Mouse (Mus musculus): Measurements from ENCODE around the gene Ccdc134.
"Not testable (repeated sequence)": the region's sequence is repeated elsewhere in the genome, so short reads cannot be mapped to it uniquely, and the experiment has no call there.

Ccdc134 gene

DNA sequence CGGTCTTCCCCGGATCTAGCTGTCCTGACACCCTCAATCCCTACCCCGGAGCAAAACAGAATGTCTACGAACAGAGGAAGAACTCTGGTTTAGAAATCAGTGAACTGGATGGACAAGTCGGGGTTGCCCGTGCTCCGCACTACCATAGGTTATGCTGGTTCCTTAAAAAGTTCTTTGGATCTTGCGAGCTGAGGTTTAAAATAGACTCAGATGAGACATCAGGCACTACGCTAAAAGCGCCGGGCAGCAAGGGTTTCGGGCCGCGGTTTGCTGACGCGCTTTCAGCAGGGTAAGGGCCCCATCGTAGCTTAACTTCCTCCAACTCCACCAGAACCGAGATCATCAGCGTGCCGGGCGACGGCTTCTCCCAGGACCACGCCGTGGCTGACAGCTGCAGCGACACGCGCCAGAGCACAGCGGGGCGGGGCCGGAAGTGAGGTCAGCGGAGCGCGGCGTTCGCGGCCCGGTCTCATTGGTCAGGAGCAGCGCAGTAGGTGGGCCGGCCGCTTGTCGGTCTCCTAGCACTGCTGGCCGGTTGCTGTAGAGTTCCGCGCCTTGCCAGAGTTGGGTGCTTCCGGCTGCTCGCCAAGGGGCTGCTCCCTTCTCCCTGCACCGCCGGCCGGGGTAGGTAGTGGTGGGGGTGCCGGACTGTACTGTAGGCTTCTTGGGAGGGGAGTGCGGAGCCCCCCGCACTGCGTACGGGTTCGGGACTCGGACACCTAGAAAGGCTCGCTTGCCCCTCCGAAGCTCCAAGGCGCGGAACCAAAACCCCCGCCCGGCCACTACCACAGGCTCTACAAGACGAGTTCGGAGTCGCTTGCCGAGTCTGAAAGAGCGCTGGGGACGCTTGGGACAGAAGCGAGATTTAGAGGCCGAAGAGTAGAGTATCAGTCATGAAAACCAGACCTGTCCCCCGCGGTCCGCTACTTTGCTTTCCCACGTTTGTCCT lies at the start of gene Ccdc134:
Gene Ccdc134, plus strand, starts transcription at position 497 of the 949 bp plus-strand sequence.
- peak; percentile 92 to 96 for DNase-seq (ENCODE audit: low spot score in 2 of 2)

DNA sequence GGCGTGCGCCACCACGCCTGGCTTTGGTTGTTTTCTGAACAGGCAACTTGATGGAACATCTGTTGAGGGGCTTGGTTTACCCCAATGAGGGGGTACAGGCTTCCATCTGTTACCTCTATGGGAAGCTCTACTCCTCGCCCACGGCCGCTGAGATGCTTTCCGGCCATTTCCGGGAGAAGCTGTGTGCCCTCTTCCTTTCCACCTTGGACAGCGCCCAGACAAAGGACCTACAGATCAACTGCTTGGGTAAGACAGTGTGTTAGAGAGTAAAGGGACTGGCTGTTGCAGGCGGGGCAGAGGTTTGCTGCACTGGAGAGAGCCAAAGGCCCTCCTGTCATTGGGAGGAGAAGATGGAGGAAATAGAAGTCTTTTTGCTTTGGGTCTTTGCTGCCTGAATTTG lies 47.8 kb upstream of the Ccdc134 start:
- DNase-seq (ENCODE audit: low spot score in 2 of 2): no peak

DNA sequence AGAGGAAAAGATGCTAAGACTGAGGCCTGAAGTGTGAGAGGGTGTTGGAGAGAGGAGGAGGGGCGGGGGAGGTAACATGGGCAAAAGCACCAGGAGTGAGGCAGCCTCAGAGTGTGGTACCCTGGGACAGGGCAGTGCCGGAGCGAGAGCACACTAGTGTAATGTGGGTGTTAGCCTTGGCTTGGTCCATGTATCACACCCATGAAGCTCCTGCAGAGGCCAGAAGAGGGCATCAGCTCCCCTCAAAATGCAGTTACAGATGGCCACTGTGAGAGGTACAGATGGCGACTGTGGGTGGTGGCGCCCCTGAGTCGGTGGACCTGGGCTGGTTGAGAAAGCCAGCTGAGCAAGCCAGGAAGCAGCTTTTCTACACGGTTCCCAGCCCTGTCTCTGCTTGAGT lies 46.6 kb upstream of the Ccdc134 start:
- peak; percentile 29 to 51 for DNase-seq (ENCODE audit: low spot score in 2 of 2)

DNA sequence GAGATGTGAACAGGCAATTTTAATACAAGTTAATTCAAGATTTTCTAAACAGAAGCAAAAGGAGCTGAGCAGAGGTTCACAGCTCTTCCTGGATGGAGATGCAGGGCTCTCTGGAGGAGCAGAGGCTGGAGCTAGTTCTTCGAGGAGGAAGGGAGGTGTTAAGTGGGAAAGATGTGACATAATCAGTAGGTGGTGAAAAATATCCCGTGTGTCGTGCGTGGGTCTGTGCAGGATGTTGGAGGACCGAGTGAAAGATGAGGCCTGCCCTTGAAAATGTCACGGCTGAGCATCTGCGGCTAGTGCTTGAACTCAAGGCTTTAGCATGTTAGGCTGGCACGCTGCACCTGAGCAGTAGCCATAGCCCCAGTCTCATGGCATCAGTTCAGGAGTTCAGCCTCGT lies 42.1 kb upstream of the Ccdc134 start:
- no peak for DNase-seq (ENCODE audit: low spot score in 2 of 2)

DNA sequence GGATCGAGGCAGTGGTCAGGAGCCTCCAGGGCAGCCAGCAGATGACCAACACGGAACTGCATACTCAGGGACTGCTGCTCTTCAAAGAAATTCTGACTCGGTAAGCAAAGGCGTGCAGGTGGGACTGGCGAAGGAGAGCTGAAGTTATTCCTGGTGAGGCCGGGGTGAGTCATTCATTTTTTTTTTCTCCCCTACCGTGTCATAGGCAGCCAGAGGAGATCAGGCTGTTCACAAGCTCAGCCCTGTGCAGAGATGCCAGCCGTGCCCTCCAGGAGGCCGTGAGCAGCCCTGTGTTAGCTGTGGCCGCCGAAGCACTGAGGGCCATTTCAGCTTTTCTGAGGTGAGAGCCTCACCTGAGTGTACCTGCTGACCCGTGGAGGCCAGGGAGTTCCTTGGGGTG lies 41.6 kb upstream of the Ccdc134 start:
- no peak for DNase-seq (ENCODE audit: low spot score in 2 of 2)

DNA sequence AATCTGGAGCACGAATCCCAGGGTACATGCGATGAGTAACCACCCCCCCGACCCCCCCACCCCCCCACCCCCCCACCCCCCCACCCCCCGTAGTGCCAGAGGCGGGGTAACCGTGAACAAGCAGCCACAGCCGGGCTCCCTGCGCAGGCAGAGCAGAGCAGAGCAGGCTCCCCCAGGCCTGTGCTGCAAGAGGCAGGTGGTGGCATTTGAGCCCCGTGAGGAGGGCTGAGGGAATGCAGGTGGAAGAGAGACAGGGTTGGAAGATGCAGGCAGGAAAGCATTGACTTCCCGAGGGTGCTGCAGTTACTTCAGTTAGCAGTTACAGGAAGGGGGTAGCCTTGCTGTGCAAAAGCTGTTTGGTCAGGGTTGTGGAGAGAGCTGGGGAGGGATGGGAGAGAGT lies 40.5 kb upstream of the Ccdc134 start:
- DNase-seq (ENCODE audit: low spot score in 2 of 2): no peak

DNA sequence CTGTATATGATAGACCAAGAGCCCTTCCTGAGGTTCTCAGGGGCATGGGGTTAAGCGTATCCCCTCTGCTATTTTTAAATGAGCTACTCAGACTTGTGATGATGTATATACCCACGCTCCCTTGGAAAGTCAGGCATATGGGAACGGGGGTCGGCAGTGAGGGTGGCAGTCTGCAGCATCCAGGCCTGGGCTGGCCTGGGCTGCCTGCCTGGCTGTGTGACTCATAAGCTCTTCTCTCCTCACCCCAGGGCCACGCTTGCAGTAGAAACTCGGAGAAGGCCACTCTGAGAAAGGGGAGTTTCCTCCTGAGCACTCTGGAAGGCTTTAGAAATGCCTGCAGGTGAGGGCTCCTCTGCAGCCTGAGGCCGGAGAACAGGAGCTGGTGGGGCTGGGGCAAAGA lies 36.7 kb upstream of the Ccdc134 start:
- DNase-seq (ENCODE audit: low spot score in 2 of 2): no peak

DNA sequence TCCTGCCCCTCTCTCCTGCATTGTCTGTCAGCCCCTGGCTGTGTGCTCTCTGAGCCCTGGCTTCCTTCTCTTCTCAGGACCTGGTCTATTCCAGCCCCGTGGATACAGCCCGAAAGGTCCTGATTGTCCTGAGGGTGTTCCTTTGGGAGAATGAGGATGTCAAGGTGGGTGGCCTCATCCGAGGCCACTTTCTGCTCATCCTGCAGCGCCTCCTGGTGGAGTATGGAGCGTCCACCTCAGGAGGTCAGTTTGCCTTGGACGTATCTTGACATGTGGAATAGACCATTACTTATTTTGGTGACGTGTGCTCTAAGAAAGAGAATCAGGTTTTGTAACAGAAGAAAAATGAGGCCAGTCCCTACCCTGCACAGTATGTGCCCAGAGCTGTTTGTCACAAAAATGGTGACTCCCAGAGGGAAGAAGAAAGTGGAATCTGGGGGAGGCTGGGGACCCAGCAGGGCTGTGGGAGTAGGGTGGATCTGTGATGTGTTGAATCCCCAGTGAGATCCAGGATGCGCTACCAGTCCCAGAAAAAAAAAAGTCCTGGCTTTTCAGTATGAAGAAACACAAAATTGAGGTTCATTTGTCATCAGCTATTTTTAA lies 20.7 kb upstream of the Ccdc134 start:
- peak in 1 of 2 experiments; percentile 31 for DNase-seq (ENCODE audit: low spot score in 2 of 2)

DNA sequence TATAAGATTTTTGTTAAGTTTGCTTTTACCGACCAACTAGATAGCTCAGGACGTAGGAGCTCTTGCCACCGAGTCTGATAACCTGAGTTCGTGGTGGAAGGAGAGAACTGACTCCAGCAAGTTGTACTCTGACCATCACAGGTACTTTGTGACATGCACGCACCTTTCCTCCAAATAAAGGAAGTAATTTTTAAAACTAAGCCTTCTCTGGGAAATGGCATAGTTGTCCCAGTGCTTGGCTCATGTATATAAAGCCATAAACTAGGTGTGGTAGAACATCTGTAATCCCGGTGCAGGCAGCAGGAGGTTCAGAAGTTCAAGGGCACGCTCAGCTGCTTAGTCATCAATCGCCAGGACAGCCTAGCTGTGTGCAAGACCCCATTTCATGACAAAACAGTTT lies 7.2 kb upstream of the Ccdc134 start:
- DNase-seq (ENCODE audit: low spot score in 2 of 2): no peak

DNA sequence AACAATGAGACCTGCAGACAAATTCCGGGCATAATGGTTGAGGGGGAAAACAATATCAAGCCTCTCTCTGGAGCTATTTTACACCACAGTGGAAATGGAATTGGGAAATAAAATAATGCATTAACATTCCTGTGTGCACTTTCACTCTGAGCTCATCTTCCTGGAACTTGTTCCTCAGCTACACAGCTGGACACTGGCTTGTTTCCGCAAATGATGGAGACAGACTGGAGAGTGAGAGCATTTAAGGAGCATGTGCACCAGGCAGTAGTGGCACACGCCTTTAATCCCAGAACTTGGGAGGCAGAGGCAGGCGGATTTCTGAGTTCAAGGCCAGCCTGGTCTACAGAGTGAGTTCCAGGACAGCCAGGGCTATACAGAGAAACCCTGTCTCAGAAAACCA lies 1.0 kb upstream of the Ccdc134 start:
- not testable (repeated sequence) for DNase-seq (ENCODE audit: low spot score in 2 of 2)

DNA sequence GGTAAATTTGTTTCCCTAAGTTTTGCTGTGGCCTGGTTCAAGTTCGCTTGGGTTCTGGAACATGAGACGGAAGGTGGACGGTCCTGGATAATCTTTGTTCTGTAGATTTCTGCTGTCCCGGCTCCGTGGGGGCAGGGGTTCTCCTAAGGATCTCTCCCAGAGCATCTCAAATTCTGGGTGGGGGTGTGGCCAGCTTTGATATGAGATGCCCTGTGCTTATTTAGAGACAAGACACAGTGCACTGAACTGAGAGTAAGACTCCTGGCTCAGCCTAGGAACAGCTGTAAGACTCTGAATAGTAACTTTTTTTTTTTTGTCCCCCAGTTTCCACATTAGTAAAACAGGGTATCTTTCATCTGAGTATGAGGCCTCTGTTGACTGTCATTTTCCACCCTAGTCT lies 676 bp downstream of the Ccdc134 start:
- DNase-seq (ENCODE audit: low spot score in 2 of 2): no peak

DNA sequence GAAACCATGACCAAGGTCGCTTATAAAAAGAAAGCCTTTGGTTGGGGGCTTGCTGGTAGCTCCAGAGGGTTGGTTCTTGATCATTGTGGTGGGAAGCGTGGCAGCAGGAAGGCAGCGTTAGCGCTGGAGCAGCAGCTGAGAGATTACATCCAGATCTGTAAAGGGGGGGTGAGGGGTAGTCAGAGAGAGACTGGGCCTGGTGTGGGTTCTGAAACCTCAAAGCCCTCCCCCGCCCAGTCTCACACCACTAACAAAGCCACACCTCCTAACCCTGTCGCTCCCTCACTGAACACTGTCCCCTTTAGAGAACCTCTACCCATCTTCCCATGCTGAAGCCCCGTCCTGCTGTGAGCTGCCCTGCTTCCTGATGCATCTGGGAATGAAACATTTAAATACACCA lies 2.9 kb downstream of the Ccdc134 start:
- DNase-seq (ENCODE audit: low spot score in 2 of 2): no peak

DNA sequence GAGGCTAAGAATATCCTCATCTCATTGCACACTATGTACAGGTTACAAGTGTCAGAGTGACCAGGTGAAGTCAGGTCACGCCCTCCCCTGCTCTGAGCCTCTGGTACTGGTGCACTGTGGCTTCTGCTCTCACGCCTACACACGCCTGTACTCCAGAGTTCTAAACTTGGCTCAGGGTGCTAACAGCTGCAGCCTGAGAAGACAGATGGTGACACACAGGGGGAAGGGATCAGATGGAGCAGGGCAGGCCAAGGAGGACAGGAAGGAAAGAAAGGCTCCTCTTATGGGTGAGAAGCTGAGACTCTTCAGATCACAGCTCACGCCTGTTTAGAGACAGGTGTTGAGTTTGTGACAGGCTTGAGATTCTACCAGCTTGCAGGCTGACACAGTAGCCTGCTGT lies 7.7 kb downstream of the Ccdc134 start:
- DNase-seq (ENCODE audit: low spot score in 2 of 2): peak; percentile 52 to 70

DNA sequence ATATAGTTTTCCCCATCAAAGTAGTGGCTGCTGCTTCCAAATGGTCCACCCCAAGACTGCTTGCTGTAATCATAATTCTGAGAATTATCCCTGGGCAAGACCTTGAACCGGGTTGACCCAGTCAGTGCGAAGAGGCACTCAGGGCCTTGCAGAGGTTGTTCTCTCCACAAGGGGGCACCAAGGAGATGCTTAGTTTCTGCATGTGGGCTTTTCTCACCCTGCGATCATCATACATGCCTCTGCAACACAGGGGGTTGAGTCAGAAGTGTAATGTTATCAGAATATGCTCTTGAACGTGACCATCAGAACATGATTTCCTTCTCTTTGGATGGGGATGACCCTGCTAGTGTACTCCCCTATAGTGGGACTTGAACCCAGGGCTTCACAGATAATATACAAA lies 10.8 kb downstream of the Ccdc134 start:
- DNase-seq (ENCODE audit: low spot score in 2 of 2): peak; percentile 55 to 76

DNA sequence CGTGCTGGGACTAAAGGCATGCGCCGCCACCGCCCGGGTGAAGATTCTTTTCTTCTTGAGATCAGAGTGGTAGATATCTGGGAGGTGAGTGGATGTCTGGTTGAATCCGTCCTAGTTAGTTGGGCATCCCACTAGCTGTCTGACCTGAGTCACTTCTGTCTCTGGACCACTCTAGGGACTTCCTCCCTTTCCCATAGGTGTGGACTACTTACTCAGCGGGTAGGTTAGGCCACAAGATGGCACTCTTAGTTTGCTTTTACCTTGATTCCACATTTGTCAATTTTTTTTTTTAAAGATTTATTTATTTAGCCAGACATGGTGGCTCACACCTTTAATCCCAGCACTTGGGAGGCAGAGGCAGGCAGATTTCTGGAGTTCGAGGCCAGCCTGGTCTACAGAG lies 11.5 kb downstream of the Ccdc134 start:
- DNase-seq (ENCODE audit: low spot score in 2 of 2): peak in 1 of 2 experiments; percentile 36

DNA sequence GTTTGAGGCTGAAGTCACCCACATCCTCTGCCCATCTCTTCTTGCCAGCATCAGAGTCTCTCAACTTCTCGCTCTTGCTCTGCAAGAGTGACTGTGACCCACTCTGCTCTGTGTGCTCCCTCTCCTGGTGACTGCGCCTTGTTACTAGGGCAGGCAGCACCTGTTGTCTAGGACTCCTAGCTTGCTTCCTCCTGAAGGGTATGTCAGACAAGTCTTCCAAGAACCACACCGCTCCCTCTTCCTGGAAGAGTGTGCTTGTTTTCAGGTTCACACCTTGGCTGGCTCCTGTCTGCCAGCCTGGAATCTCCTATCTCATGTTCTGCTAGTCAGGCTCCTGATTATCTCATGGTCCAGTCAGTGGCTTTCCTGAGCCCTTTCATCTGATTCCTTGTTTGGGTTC lies 12.6 kb downstream of the Ccdc134 start:
- DNase-seq (ENCODE audit: low spot score in 2 of 2): peak; percentile 73 to 75

DNA sequence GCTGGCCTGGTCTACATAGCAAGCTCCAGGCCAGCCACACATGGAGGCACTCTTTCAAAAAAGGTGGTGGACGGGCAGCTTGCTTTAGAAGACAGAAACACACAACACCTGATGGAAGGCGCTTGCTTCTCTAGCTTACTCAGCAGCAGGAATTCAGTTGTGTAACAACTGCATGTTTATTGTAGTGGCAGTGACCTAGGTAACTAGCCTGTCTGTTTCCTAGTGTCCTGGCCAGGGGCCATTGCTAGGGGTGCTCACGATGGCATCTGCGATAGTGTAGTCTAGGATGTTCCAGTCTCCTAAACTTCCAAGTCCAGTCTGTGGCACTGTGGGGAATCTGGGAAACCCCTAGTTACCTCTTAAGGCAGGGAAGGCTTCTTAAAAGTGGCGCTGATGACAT lies 16.4 kb downstream of the Ccdc134 start:
- no peak for DNase-seq (ENCODE audit: low spot score in 2 of 2)

DNA sequence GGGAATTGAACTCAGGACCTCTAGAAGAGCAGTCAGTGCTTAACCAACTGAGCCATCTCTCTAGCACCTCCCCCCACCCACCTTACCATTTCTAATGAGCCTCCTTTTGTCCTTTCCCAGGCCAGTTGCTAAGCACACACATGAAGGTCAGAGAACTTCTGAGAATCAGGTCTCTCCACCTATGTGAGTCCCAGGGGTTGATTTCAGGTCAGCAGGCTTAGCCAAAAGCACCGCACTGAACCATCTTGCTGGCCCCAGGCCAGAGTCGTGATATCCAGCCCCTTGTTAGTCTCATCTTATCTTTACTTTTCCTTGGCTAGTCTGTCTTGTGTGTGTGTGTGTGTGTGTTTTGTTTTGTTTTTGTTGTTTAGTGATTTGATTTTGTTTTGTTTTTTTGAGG lies 17.7 kb downstream of the Ccdc134 start:
- DNase-seq (ENCODE audit: low spot score in 2 of 2): no peak

DNA sequence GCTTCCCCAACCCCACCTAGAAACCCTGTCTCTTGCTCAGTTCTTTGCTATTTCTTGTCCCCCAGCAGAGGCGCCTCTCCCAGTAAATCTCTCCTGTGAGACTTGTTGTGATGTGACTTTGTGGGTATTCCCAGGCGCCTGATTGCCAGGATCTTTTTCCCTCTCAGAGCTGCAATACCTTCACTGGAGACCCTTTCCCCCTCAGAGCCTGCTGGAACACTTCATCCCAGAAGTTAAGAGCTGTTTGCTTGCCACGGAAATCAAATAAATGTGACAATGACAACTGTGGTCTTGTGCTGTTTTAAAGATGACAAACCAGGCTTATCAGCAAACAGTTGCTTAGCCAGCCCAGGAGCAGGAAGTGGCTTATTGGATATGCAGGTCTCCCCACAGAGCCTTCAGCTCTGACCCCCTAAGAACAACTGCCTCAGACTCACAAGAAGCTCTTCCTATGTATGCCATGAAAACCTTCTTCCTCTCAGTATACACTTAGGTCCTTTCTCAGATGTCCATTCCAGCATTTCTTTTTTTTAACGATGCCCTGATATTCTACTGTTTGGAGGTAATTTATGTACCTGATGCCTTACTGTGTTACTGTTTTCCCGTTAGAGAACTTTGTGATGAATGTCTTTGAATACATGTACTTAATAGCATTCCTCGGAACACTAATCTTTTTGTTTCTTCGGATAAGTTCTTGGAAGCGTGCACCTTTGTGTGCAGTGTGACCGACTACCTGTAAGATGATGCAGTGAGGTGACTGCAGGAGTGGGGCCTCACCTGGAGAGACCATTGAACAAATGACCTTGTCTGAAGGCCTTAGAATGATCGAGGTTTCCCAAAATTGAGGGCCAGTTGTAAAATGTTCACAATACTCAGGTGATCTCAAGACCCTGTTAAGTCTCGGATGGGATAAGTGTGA lies 18.4 kb downstream of the Ccdc134 start:
- no peak for DNase-seq (ENCODE audit: low spot score in 2 of 2)

DNA sequence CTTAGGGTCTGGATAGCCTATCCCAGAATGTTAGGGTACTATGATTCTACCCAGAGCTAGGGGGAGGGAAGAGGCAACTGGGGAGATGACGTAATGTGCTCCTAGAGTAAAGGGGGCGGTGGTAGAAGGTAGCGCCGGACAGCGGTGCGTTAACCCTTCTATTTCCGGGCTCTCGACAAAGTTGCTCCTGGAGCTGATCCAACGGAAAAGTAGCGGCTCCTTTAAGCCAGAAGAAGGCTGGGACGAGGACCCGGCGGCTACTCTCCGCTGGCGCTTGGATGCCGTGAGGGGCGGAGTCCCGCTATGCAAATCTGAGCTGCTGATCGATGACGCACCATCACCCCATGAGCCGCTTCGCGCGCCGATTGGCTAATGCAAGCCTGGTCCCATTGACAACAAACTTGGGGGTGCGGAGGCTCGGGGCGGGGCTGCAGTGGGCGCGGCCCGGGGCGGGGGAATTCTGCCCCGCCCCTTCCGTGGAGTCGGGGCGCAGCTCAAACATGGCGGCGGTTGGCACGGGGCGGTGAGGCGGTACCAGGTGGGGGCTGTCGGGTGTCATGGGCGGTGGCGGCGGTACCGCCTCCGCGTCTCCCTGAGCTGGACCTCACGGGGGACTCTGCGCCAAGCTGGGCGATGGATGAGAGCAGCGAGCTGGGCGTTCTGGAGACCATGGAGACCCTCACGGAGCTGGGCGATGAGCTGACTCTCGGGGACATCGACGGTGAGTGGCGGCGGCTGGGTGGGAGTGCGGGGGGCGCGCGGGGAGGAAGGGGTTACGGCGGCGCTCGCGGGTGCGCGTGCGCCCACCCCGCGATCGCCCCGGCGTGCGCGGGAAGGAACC lies 19.3 kb downstream of the Ccdc134 start, which contains the start of gene Srebf2:
Gene Srebf2, plus strand, starts transcription at position 412 of the 841 bp plus-strand sequence.
- peak; percentile 97 to 98 for DNase-seq (ENCODE audit: low spot score in 2 of 2)

DNA sequence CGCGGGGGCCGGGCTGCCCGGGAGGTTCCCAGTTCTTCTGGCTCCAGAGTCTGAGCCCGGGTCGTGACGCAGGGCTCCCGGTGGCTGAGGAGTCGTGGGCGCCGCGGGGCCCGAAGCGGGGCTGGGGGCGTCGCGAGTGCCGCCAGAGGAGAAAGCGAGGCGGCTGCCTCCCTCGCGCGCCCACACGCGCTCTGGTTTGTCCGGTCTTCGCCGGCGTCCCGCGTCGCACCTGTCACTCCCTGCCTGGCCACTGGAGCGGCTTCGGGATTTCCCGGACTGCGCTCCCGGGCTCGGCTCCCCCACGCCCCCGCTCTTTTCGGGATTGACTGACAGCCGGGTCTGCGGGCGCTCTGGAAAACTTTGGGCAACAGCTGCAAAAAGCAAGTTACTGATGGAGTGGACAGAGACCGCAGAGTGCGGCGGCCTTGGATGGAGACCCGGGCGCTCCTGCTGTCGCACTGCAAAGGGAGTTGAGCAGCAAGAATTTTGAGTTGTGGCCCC lies 19.9 kb downstream of the Ccdc134 start:
- peak; percentile 43 to 48 for DNase-seq (ENCODE audit: low spot score in 2 of 2)

Data from thymus, postnatal 10 days (tissue).